Mouse (Mus musculus): ENCODE measurements around the gene Sap30bp.

GRCm38 (mm10) chr11:115906116-115906515 lies 27.0 kb upstream of the Sap30bp start:
- no peak for TF ChIP-seq CTCF (IDR thresholded peaks at IDR 0.05; ENCODE audit: borderline replicate concordance, extremely low read depth, insufficient read depth, insufficient read length)
- no peak for TF ChIP-seq POLR2A (IDR thresholded peaks at IDR 0.05; ENCODE audit: borderline replicate concordance, extremely low read depth, insufficient read depth, insufficient read length, poor library complexity, severe bottlenecking)
